In the genomic region with DNA sequence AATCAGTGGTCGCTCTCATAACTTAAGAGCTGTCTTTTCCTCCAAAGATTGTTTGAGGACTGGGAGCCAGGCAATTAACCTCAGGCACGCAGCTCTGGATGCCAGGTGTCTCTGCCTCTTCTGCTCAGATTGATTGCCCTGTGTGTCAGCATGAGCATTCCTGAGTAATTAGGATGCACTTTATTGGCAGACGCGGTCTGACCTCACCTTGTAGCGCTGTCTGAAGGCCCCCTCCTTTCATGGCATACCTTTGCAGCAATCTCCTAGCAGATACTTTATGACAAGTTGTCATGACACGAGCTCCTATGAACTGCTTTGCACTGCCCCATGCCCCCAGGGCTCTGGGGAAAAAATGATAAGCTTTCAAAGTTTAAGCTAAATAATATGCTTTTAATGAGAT, we compare ENCODE assay signal across 27 mouse cellular contexts.
DNase-seq lines count a peak whose midpoint lies in the region; ATAC-seq lines count a peak whose summit lies in the region.
"Had no signal": no experiment of that assay in that cellular context is flagged by ENCODE, and none has a peak within 500 bp of the region (broad histone marks: within the 10 kb centered on the region; RNA-seq: fewer than 3 reads in every experiment).

No protein-coding gene starts in this region.

- no peak overlapping the region for H3K4me3 ChIP-seq in midbrain, embryonic 11.5 days (ENCODE audit: low read depth, low read length)
- no peak overlapping the region for H3K4me3 ChIP-seq in midbrain, embryonic 10.5 days
- no peak overlapping the region for H3K4me3 ChIP-seq in embryonic facial prominence, embryonic 14.5 days (ENCODE audit: low read depth, low read length)
- no peak overlapping the region for H3K4me3 ChIP-seq in hindbrain, embryonic 16.5 days (ENCODE audit: low read length)
- H3K4me3 ChIP-seq in forebrain, embryonic 11.5 days (ENCODE audit: low read depth, low read length): no peak overlapping the region
- H3K4me3 ChIP-seq: embryonic facial prominence, embryonic 15.5 days; forebrain, embryonic 12.5 days; forebrain, embryonic 15.5 days; heart, embryonic 15.5 days; hindbrain, embryonic 10.5 days; hindbrain, embryonic 13.5 days had no signal

- WGBS in midbrain, embryonic 11.5 days: 85% methylated on average over 6 of the region's 6 CpGs
- WGBS in midbrain, embryonic 10.5 days: 89% methylated on average over 6 of the region's 6 CpGs
- 38% methylated on average over 6 of the region's 6 CpGs for WGBS in embryonic facial prominence, embryonic 14.5 days
- WGBS in hindbrain, embryonic 16.5 days: 66% methylated on average over 6 of the region's 6 CpGs
- 76% methylated on average over 6 of the region's 6 CpGs for WGBS in forebrain, embryonic 11.5 days

- no peak for ATAC-seq in midbrain, embryonic 11.5 days (ENCODE audit: low FRiP score)
- ATAC-seq in embryonic facial prominence, embryonic 14.5 days (ENCODE audit: low read depth): no peak
- ATAC-seq in hindbrain, embryonic 16.5 days: no peak
- ATAC-seq in forebrain, embryonic 11.5 days (replicated peaks; ENCODE audit: low FRiP score): no peak
- ATAC-seq: activated CD4-positive, CD25-positive, alpha-beta regulatory T cell, adult 4 months; forebrain, embryonic 15.5 days; hindbrain, postnatal 0 days; inflammation-experienced regulatory T-cells, adult 6 months; intestine, embryonic 16.5 days had no signal

- H3K9me3 ChIP-seq in midbrain, embryonic 11.5 days (ENCODE audit: control insufficient read depth, low read length): no peaks in the 10 kb centered on the region
- H3K9me3 ChIP-seq in midbrain, embryonic 10.5 days (replicated peaks): no peaks in the 10 kb centered on the region
- no peaks in the 10 kb centered on the region for H3K9me3 ChIP-seq in embryonic facial prominence, embryonic 14.5 days (ENCODE audit: control insufficient read depth, low read length)
- no peaks in the 10 kb centered on the region for H3K9me3 ChIP-seq in hindbrain, embryonic 16.5 days (ENCODE audit: control insufficient read depth, low read length)
- H3K9me3 ChIP-seq in forebrain, embryonic 11.5 days (ENCODE audit: control insufficient read depth, low read length): no peaks in the 10 kb centered on the region
- H3K9me3 ChIP-seq: embryonic facial prominence, embryonic 15.5 days; forebrain, embryonic 12.5 days; forebrain, embryonic 15.5 days; heart, embryonic 15.5 days; hindbrain, embryonic 10.5 days; hindbrain, embryonic 13.5 days had no signal

- H3K9ac ChIP-seq in midbrain, embryonic 11.5 days (ENCODE audit: low read length): no peak overlapping the region
- H3K9ac ChIP-seq in embryonic facial prominence, embryonic 14.5 days (ENCODE audit: low read depth, low read length): no peak overlapping the region
- H3K9ac ChIP-seq in hindbrain, embryonic 16.5 days (ENCODE audit: low read depth, low read length): no peak overlapping the region
- no peak overlapping the region for H3K9ac ChIP-seq in forebrain, embryonic 11.5 days (ENCODE audit: low read length)
- H3K9ac ChIP-seq: embryonic facial prominence, embryonic 15.5 days; forebrain, embryonic 12.5 days; forebrain, embryonic 15.5 days; heart, embryonic 15.5 days; hindbrain, embryonic 13.5 days had no signal

- H3K27me3 ChIP-seq in midbrain, embryonic 11.5 days (ENCODE audit: control insufficient read depth, insufficient read depth, low read length): no peaks in the 10 kb centered on the region
- no peaks in the 10 kb centered on the region for H3K27me3 ChIP-seq in midbrain, embryonic 10.5 days (ENCODE audit: low read depth, poor library complexity, severe bottlenecking)
- H3K27me3 ChIP-seq in embryonic facial prominence, embryonic 14.5 days (replicated peaks; ENCODE audit: control insufficient read depth, insufficient read depth, low read length): no peaks in the 10 kb centered on the region
- no peaks in the 10 kb centered on the region for H3K27me3 ChIP-seq in hindbrain, embryonic 16.5 days (replicated peaks; ENCODE audit: control insufficient read depth, insufficient read depth, low read length)
- H3K27me3 ChIP-seq in forebrain, embryonic 11.5 days (ENCODE audit: control insufficient read depth, insufficient read depth, low read length): no peaks in the 10 kb centered on the region
- H3K27me3 ChIP-seq: embryonic facial prominence, embryonic 15.5 days; forebrain, embryonic 12.5 days; forebrain, embryonic 15.5 days; heart, embryonic 15.5 days; hindbrain, embryonic 13.5 days had no signal

- no peak overlapping the region for H3K27ac ChIP-seq in midbrain, embryonic 11.5 days (ENCODE audit: low read depth, low read length)
- H3K27ac ChIP-seq in midbrain, embryonic 10.5 days (replicated peaks): no peak overlapping the region
- H3K27ac ChIP-seq in embryonic facial prominence, embryonic 14.5 days (replicated peaks; ENCODE audit: low read depth, low read length): no peak overlapping the region
- H3K27ac ChIP-seq in hindbrain, embryonic 16.5 days (ENCODE audit: low read depth, low read length): no peak overlapping the region
- no peak overlapping the region for H3K27ac ChIP-seq in forebrain, embryonic 11.5 days (ENCODE audit: low read depth, low read length)
- H3K27ac ChIP-seq: embryonic facial prominence, embryonic 15.5 days; forebrain, embryonic 12.5 days; forebrain, embryonic 15.5 days; heart, embryonic 15.5 days; hindbrain, embryonic 10.5 days; hindbrain, embryonic 13.5 days; hindbrain, postnatal 0 days had no signal

- peak; percentile 23 for DNase-seq in embryo, embryonic 10 days (ENCODE audit: low spot score)
- DNase-seq in embryo, embryonic 11 days: no peak
- DNase-seq in midbrain, embryonic 11.5 days (ENCODE audit: low spot score, missing footprints): peak; percentile 57
- no peak for DNase-seq in midbrain, embryonic 10.5 days (ENCODE audit: low spot score)
- DNase-seq in embryonic facial prominence, embryonic 14.5 days (ENCODE audit: low spot score): peak; percentile 45
- no peak for DNase-seq in forebrain, embryonic 11.5 days (ENCODE audit: low spot score)
- DNase-seq: adrenal gland, postnatal 10 days; adrenal gland, postnatal 36 days; cerebellum, adult 18-20 months; cerebellum, adult 9-11 months; cerebellum, postnatal 25 days; gastrocnemius, postnatal 10 days; gastrocnemius, postnatal 36 days; heart, postnatal 10 days; heart, postnatal 36 days had no signal

- no peaks in the 10 kb centered on the region for H3K4me1 ChIP-seq in midbrain, embryonic 11.5 days (ENCODE audit: control insufficient read depth, insufficient read depth, low read length)
- peaks cover 5% of the 10 kb centered on the region; the same call in 1 of the 2 replicates for H3K4me1 ChIP-seq in midbrain, embryonic 10.5 days
- H3K4me1 ChIP-seq in embryonic facial prominence, embryonic 14.5 days (ENCODE audit: control insufficient read depth, insufficient read depth, low read length): no peaks in the 10 kb centered on the region
- H3K4me1 ChIP-seq in hindbrain, embryonic 16.5 days (ENCODE audit: control insufficient read depth, insufficient read depth, low read depth, low read length): no peaks in the 10 kb centered on the region
- H3K4me1 ChIP-seq in forebrain, embryonic 11.5 days (replicated peaks; ENCODE audit: control insufficient read depth, insufficient read depth, low read length): no peaks in the 10 kb centered on the region
- H3K4me1 ChIP-seq: embryonic facial prominence, embryonic 15.5 days; forebrain, embryonic 12.5 days; forebrain, embryonic 15.5 days; heart, embryonic 15.5 days; hindbrain, embryonic 13.5 days had no signal

- H3K4me2 ChIP-seq in midbrain, embryonic 11.5 days: no peak overlapping the region
- no peak overlapping the region for H3K4me2 ChIP-seq in embryonic facial prominence, embryonic 14.5 days (ENCODE audit: low read depth, low read length)
- no peak overlapping the region for H3K4me2 ChIP-seq in hindbrain, embryonic 16.5 days (ENCODE audit: low read length)
- H3K4me2 ChIP-seq in forebrain, embryonic 11.5 days (ENCODE audit: low read depth, low read length, severe bottlenecking): no peak overlapping the region
- H3K4me2 ChIP-seq: embryonic facial prominence, embryonic 15.5 days; forebrain, embryonic 12.5 days; forebrain, embryonic 15.5 days; heart, embryonic 11.5 days; heart, embryonic 15.5 days; hindbrain, embryonic 13.5 days had no signal

- no peaks in the 10 kb centered on the region for H3K36me3 ChIP-seq in midbrain, embryonic 11.5 days (ENCODE audit: control insufficient read depth, insufficient read depth, low read length)
- H3K36me3 ChIP-seq in midbrain, embryonic 10.5 days: no peaks in the 10 kb centered on the region
- no peaks in the 10 kb centered on the region for H3K36me3 ChIP-seq in embryonic facial prominence, embryonic 14.5 days (ENCODE audit: control insufficient read depth, insufficient read depth, low read length)
- H3K36me3 ChIP-seq in hindbrain, embryonic 16.5 days (ENCODE audit: control insufficient read depth, insufficient read depth, low read length): no peaks in the 10 kb centered on the region
- no peaks in the 10 kb centered on the region for H3K36me3 ChIP-seq in forebrain, embryonic 11.5 days (ENCODE audit: control insufficient read depth, insufficient read depth, low read length)
- H3K36me3 ChIP-seq: embryonic facial prominence, embryonic 15.5 days; forebrain, embryonic 12.5 days; forebrain, embryonic 15.5 days; heart, embryonic 15.5 days; hindbrain, embryonic 10.5 days; hindbrain, embryonic 13.5 days had no signal

Comparison
In these comparisons a context has a peak if more than half of its experiments do, and no peak if none do; other contexts are left out.
1. DNase-seq: peak in embryo, embryonic 10 days (single experiment), midbrain, embryonic 11.5 days (single experiment) and embryonic facial prominence, embryonic 14.5 days (single experiment); none in embryo, embryonic 11 days (single experiment), midbrain, embryonic 10.5 days (single experiment) and forebrain, embryonic 11.5 days (single experiment).